Mouse (Mus musculus) intestine, postnatal 0 days (tissue): ENCODE data around the gene Ptpn6. TPM values are rescaled to one million over a fixed set of nuclear protein-coding genes. Genes with fewer than 3 reads are reported as not detected.

Source experiments
- ATAC-seq: fragments of 200-750 bp; cut with Nextera tagmentation; 2 replicates; pipeline ENCODE4 v1.8.0; 2017; ENCODE audit warnings: mild to moderate bottlenecking, moderate TSS enrichment, moderate library complexity
- H3K27ac ChIP-seq: fragments of 300-500 bp; sonication (generic); 2 replicates; pipeline ENCODE4 v1.5.1; 2014; ENCODE audit warnings: mild to moderate bottlenecking, low read depth, low read length, moderate library complexity
- H3K27me3 ChIP-seq: fragments of 300-500 bp; sonication (generic); replicated peaks from 2 replicates; pipeline ENCODE4 v1.6.1; 2014; ENCODE audit warnings: low read length, mixed read lengths; ENCODE audit not compliant: control insufficient read depth, insufficient read depth
- H3K36me3 ChIP-seq: fragments of 300-500 bp; sonication (generic); 2 replicates; pipeline ENCODE4 v1.6.1; 2014; ENCODE audit warnings: mild to moderate bottlenecking, moderate library complexity; ENCODE audit not compliant: control insufficient read depth, insufficient read depth
- H3K4me1 ChIP-seq: fragments of 300-500 bp; sonication (generic); replicated peaks from 2 replicates; pipeline ENCODE4 v1.6.1; 2014; ENCODE audit warnings: antibody characterized with exemption, low read length, mixed read lengths; ENCODE audit not compliant: control insufficient read depth, insufficient read depth
- H3K4me2 ChIP-seq: fragments of 300-500 bp; sonication (generic); replicated peaks from 2 replicates; pipeline ENCODE4 v1.6.1; 2014; ENCODE audit warnings: low read depth, mild to moderate bottlenecking, moderate library complexity
- H3K4me3 ChIP-seq: fragments of 300-500 bp; sonication (generic); 2 replicates; pipeline ENCODE4 v1.5.1; 2014; ENCODE audit warnings: low read depth, low read length
- H3K9ac ChIP-seq: fragments of 300-500 bp; sonication (generic); 2 replicates; pipeline ENCODE4 v1.6.1; 2014; ENCODE audit warnings: mild to moderate bottlenecking, low read depth, low read length
- H3K9me3 ChIP-seq: fragments of 300-500 bp; sonication (generic); 2 replicates; pipeline ENCODE4 v1.6.1; 2016; ENCODE audit warnings: mixed run types; ENCODE audit not compliant: control insufficient read depth
- CTCF ChIP-seq: sonication (generic); IDR thresholded peaks from 2 replicates; pipeline ENCODE4 v1.5.1; 2016; ENCODE audit warnings: low read depth, mild to moderate bottlenecking, control low read depth, antibody characterized with exemption, moderate library complexity
- WGBS: fragments of 180-500 bp; shearing (Covaris S2); extraction: QIAGEN DNeasy Blood & Tissue Kit; methylation state at CpG from one replicate; pipeline ENCODE4 v1.1.7; 2014; 5-methylcytosine and 5-hydroxymethylcytosine counted together
- microRNA counts: library from miRNA; unstranded; fragments of <30 nt; microRNA quantifications from one replicate; lab custom pipeline; 2016
- microRNA-seq: library from miRNA; unstranded; fragments of <30 nt; microRNA quantifications from one replicate; pipeline ENCODE4, GENCODE M21; 2016
- polyA plus RNA-seq: library from polyadenylated mRNA; unstranded; fragments of >200 nt; fragmentation: Nextera tagmentation; extraction: Ambion mirVana; gene quantifications from 2 replicates; pipeline ENCODE4 v1.2.1, GENCODE M21; 2015

Ptpn6 gene
- polyA plus RNA-seq, 1 experiment from 2014 or later: 17.4 TPM

DNA sequence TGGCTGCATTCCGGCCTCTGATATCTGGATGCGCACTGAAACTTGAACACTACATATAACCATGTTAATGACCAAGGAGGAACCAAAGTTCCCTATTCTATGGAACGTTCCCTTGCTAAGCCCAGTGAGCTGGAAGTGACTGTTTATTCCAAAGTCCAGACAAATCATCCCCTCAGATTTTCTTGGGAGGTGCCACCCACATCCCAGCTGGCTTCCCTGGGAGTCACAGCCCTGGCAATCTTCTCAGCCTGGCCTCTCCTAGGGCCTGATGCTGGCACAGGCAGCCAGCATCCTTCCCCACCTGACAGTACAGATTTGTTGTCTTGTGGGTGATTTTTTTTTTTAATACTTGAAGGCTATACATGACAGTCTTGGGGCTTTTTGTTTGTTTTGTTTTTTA lies 59.0 kb downstream of the Ptpn6 start:
- Histone ChIP-seq H3K36me3 (peaks cover 4% of the 10 kb centered on the region; the same call in 1 of the 2 replicates), H3K4me2 (peak overlapping the region; percentile 13; the same call in 1 of the 2 replicates), H3K9me3 (no peaks in the 10 kb centered on the region), H3K9ac (no peak overlapping the region), H3K27me3 (no peaks in the 10 kb centered on the region), H3K27ac (peak overlapping the region; percentile 75), H3K4me3 (no peak overlapping the region), H3K4me1 (peaks cover 6% of the 10 kb centered on the region; the same call in 1 of the 2 replicates)
- WGBS: 49% methylated on average over 3 of the region's 3 CpGs
- TF ChIP-seq CTCF: no peak
- peak; percentile 63 for ATAC-seq

DNA sequence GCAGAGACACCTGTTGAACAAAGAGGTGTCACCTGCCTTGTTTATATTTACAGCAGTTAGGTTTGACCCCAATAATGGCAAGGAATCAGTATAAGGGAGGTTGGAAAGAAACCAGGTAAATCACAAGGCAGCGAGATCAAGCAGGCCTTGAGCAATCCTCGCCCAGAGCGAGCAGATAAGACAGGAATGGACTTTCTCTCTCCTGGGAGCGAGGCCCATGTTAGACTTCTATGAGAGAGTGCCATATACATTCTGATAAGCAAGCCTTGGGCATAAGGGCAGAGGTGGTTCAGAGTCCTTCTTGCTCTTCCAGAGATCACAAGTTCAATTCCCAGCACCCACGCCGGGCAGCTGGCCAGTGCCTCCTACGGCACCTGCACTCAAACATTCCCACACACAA lies 59.7 kb downstream of the Ptpn6 start:
- no peak overlapping the region for H3K4me3 ChIP-seq
- TF ChIP-seq CTCF: no peak
- H3K27me3 ChIP-seq: no peaks in the 10 kb centered on the region
- WGBS: 52% methylated on average over 7 of the region's 7 CpGs
- H3K4me2 ChIP-seq: 0 out of 2 replicates have a peak overlapping the region, but pooled peaks have one; percentile 13
- H3K9me3 ChIP-seq: no peaks in the 10 kb centered on the region
- 0 out of 2 replicates have a peak overlapping the region, but pooled peaks have one; percentile 4 for H3K9ac ChIP-seq
- H3K36me3 ChIP-seq: peaks cover 10% of the 10 kb centered on the region; the same call in 1 of the 2 replicates
- ATAC-seq: peak; percentile 86
- peaks cover 6% of the 10 kb centered on the region; the same call in 1 of the 2 replicates for H3K4me1 ChIP-seq
- peak overlapping the region; percentile 75 for H3K27ac ChIP-seq

DNA sequence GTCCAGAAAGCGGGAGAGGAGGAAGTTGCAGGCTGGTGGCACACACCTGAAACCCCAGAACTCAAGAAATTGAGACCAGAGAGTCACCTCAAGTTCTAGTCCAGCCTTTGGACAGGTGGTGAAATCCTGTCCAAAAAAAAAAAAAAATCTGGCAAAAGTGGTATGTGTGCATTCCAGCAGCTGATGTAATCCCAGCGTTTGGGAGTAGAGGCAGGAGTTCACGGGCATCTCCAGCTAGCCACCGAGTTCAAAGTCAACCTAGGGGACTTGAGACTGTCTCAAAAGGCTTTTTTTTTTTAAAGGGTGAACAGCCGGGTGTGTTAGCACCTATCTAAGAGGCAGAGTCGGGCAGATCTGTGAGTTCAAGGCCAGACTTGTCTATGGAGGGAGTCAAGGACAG lies 62.3 kb downstream of the Ptpn6 start:
- no peak for ATAC-seq
- Histone ChIP-seq H3K4me3 (no peak overlapping the region), H3K36me3 (peaks cover 10% of the 10 kb centered on the region; the same call in 1 of the 2 replicates), H3K4me2 (no peak overlapping the region), H3K27me3 (no peaks in the 10 kb centered on the region), H3K27ac (peak overlapping the region; percentile 35; the same call in 1 of the 2 replicates), H3K4me1 (peaks cover 6% of the 10 kb centered on the region; the same call in 1 of the 2 replicates), H3K9ac (no peak overlapping the region), H3K9me3 (no peaks in the 10 kb centered on the region)
- 50% methylated on average over 6 of the region's 6 CpGs for WGBS
- no peak for TF ChIP-seq CTCF

DNA sequence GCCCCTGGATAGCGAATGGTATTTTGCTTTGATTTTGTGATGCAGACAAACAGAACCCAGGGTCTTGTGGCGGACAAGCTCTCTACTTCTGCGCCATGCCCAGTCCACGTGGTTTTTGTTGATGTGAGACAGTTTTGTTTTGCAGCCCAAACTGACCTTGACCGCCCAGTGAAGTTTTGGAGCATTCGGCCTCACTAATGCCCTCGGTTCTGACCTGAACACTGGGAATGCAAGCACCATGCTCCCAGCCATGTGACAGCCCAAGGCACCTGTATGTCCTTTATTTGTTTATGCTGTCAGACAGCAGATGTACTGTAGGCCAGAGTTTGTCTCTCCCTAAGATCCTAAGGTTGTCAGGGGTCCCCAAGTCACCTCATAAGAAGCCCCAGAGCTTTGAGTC lies 63.9 kb downstream of the Ptpn6 start:
- no peak overlapping the region for H3K4me3 ChIP-seq
- peaks cover 10% of the 10 kb centered on the region; the same call in 1 of the 2 replicates for H3K36me3 ChIP-seq
- no peak overlapping the region for H3K9ac ChIP-seq
- H3K4me1 ChIP-seq: peaks cover 6% of the 10 kb centered on the region; the same call in 1 of the 2 replicates
- no peak overlapping the region for H3K4me2 ChIP-seq
- 92% methylated on average over 7 of the region's 7 CpGs for whole genome bisulfite sequencing
- no peaks in the 10 kb centered on the region for H3K27me3 ChIP-seq
- H3K9me3 ChIP-seq: no peaks in the 10 kb centered on the region
- ATAC-seq: no peak
- no peak overlapping the region for H3K27ac ChIP-seq
- no peak for TF ChIP-seq CTCF

DNA sequence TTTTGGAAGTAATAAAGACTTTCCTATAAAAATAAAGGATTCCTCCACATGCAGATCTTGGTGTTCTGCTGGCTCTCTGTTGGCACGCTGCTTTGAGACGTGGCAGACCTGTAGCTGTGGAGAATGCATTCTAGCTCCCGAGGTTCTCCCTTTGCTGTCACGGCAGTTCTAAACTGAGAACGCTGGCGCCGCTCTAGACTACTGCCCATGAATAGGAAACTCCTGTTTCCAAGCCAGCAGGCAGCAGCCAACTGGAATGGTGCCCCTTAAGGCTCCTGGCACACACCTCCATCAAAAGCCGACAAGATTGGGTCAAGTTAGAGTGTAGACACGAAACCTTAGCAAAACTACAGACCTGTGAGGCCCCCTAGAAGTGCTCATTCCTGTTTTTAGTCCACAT lies 64.9 kb downstream of the Ptpn6 start:
- no peaks in the 10 kb centered on the region for H3K4me1 ChIP-seq
- H3K27ac ChIP-seq: no peak overlapping the region
- H3K9ac ChIP-seq: no peak overlapping the region
- H3K9me3 ChIP-seq: no peaks in the 10 kb centered on the region
- TF ChIP-seq CTCF: no peak
- peaks cover 10% of the 10 kb centered on the region; the same call in 1 of the 2 replicates for H3K36me3 ChIP-seq
- no peak for ATAC-seq
- no peak overlapping the region for H3K4me2 ChIP-seq
- H3K27me3 ChIP-seq: no peaks in the 10 kb centered on the region
- no peak overlapping the region for H3K4me3 ChIP-seq
- 95% methylated on average over 9 of the region's 9 CpGs for WGBS

DNA sequence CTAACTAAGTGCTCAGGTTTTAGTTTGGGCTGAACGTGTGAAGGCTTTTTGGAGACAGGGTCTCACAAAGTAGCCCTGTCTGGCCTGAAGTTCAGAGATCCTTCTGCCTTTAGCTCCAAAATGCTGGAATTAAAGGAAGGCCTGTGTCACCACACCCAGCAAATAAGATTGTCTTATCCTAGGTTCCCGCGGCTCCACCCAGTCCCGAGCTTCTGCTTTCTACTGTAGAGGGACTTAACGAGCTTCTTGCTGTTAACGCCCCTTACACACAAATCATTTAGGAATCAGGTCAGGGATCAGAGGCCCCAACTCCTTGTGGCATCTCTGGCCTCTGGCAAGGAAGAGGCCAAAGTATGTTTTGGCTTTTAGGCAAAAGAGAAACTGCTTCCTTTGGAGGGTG lies 66.4 kb downstream of the Ptpn6 start:
- 41% methylated on average over 6 of the region's 6 CpGs for WGBS
- H3K27me3 ChIP-seq: no peaks in the 10 kb centered on the region
- TF ChIP-seq CTCF: no peak
- H3K27ac ChIP-seq: no peak overlapping the region
- ATAC-seq: no peak
- no peak overlapping the region for H3K4me3 ChIP-seq
- H3K36me3 ChIP-seq: peaks cover 8% of the 10 kb centered on the region; the same call in 1 of the 2 replicates
- H3K4me2 ChIP-seq: no peak overlapping the region
- H3K4me1 ChIP-seq: no peaks in the 10 kb centered on the region
- H3K9me3 ChIP-seq: no peaks in the 10 kb centered on the region
- H3K9ac ChIP-seq: no peak overlapping the region

MicroRNAs encoded within 50 kb of the gene (microRNA counts, 519-probe panel; counts per million panel counts)
- 5,221 counts per million, percentile 86 among the panel's probes with 10 or more counts for microRNA mmu-miR-141 (lab: Ali Mortazavi, UCI)
- 5,884 counts per million, percentile 94 among the panel's probes with 10 or more counts for microRNA mmu-miR-200c (lab: Ali Mortazavi, UCI)

Small RNA genes lying within 50 kb of the gene (microRNA-seq; reads per million reads assigned to microRNA genes)
- gene Mir141 (6,786 reads per million, percentile 92 among the genes with 10 or more reads in this experiment), gene Mir200c (29,744 reads per million, percentile 97 among the genes with 10 or more reads in this experiment)

Other genes with a start within 250 kb of the Ptpn6 start
- gene C1rl, start 245.6 kb downstream of the Ptpn6 start, polyA plus RNA-seq: 1.9 TPM in 2 replicates
- gene C1ra, start 226.3 kb downstream of the Ptpn6 start, polyA plus RNA-seq: 6.9 and 7.5 TPM in 2 replicates
- 9.1 and 10.4 TPM in 2 replicates for gene C1s1, start 196.4 kb downstream of the Ptpn6 start, polyA plus RNA-seq
- gene C1rb, start 168.4 kb downstream of the Ptpn6 start, polyA plus RNA-seq: not detected in 2 replicates
- gene C1s2, start 102.6 kb downstream of the Ptpn6 start, polyA plus RNA-seq: not detected in 2 replicates
- gene Lpcat3, start 75.7 kb downstream of the Ptpn6 start, polyA plus RNA-seq: 209 and 212 TPM in 2 replicates
- 96.6 and 97.3 TPM in 2 replicates for gene Emg1, start 26.5 kb downstream of the Ptpn6 start, polyA plus RNA-seq
- 249 and 255 TPM in 2 replicates for gene Phb2, start 26.4 kb downstream of the Ptpn6 start, polyA plus RNA-seq
- gene Grcc10, start 2.7 kb upstream of the Ptpn6 start, polyA plus RNA-seq: 238 and 259 TPM in 2 replicates
- not detected in 2 replicates for gene Gm45234, start 17.3 kb upstream of the Ptpn6 start, polyA plus RNA-seq
- 7.6 and 8.4 TPM in 2 replicates for gene Atn1, start 17.8 kb upstream of the Ptpn6 start, polyA plus RNA-seq
- gene Eno2, start 31.0 kb upstream of the Ptpn6 start, polyA plus RNA-seq: 3.5 and 4.6 TPM in 2 replicates
- 0.21 TPM in 1 of 2 replicates, not detected in the other for gene Lrrc23, start 41.0 kb upstream of the Ptpn6 start, polyA plus RNA-seq
- 57.7 and 69.5 TPM in 2 replicates for gene Spsb2, start 69.9 kb upstream of the Ptpn6 start, polyA plus RNA-seq
- 489 and 537 TPM in 2 replicates for gene Tpi1, start 75.6 kb upstream of the Ptpn6 start, polyA plus RNA-seq
- 44.8 and 45.0 TPM in 2 replicates for gene Usp5, start 90.8 kb upstream of the Ptpn6 start, polyA plus RNA-seq
- gene Cdca3, start 90.8 kb upstream of the Ptpn6 start, polyA plus RNA-seq: 45.4 and 57.4 TPM in 2 replicates
- 0.42 and 0.47 TPM in 2 replicates for gene Gnb3, start 101.6 kb upstream of the Ptpn6 start, polyA plus RNA-seq
- gene P3h3, start 119.0 kb upstream of the Ptpn6 start, polyA plus RNA-seq: 4.5 and 4.6 TPM in 2 replicates
- 0.46 and 0.64 TPM in 2 replicates for gene Gpr162, start 125.3 kb upstream of the Ptpn6 start, polyA plus RNA-seq
- 0.75 and 0.83 TPM in 2 replicates for gene Cd4, start 149.5 kb upstream of the Ptpn6 start, polyA plus RNA-seq
- gene Lag3, start 173.0 kb upstream of the Ptpn6 start, polyA plus RNA-seq: 1.6 and 1.7 TPM in 2 replicates
- 167 and 169 TPM in 2 replicates for gene Ptms, start 181.4 kb upstream of the Ptpn6 start, polyA plus RNA-seq
- 265 and 269 TPM in 2 replicates for gene Mlf2, start 192.7 kb upstream of the Ptpn6 start, polyA plus RNA-seq
- gene Cops7a, start 226.8 kb upstream of the Ptpn6 start, polyA plus RNA-seq: 105 and 110 TPM in 2 replicates